Mouse (Mus musculus): Measurements from ENCODE around the gene Pcdh7.

Pcdh7 gene

GRCm38 (mm10) chr5:57931738-57932137 lies 214.0 kb downstream of the Pcdh7 start:
- no peak for DNase-seq

- DNase-seq, result no peak
Observed at GRCm38 (mm10) chr5:57934666-57935065, 216.9 kb downstream of the Pcdh7 start.

GRCm38 (mm10) chr5:57940457-57940856 lies 222.7 kb downstream of the Pcdh7 start:
- DNase-seq, result no peak

- no peak for DNase-seq
Observed at GRCm38 (mm10) chr5:57943176-57943575, 225.4 kb downstream of the Pcdh7 start.

GRCm38 (mm10) chr5:57943611-57944010 lies 225.8 kb downstream of the Pcdh7 start:
- no peak for DNase-seq

- DNase-seq, result no peak
Observed at GRCm38 (mm10) chr5:57945419-57945818, 227.7 kb downstream of the Pcdh7 start.

GRCm38 (mm10) chr5:57959317-57959716 lies 241.6 kb downstream of the Pcdh7 start:
- no peak for DNase-seq

- no peak for DNase-seq
Observed at GRCm38 (mm10) chr5:57963792-57964191, 246.0 kb downstream of the Pcdh7 start.

GRCm38 (mm10) chr5:57964201-57964600 lies 246.4 kb downstream of the Pcdh7 start:
- no peak for DNase-seq

GRCm38 (mm10) chr5:57993584-57993983 lies 275.8 kb downstream of the Pcdh7 start:
- DNase-seq, result no peak

- DNase-seq, result no peak
Observed at GRCm38 (mm10) chr5:58021331-58021730, 303.6 kb downstream of the Pcdh7 start.

GRCm38 (mm10) chr5:58025123-58025522 lies 307.4 kb downstream of the Pcdh7 start:
- DNase-seq, result no peak

GRCm38 (mm10) chr5:58025759-58026158 lies 308.0 kb downstream of the Pcdh7 start:
- no peak for DNase-seq

GRCm38 (mm10) chr5:58039875-58040274 lies 322.1 kb downstream of the Pcdh7 start:
- no peak for DNase-seq

GRCm38 (mm10) chr5:58044216-58044615 lies 326.4 kb downstream of the Pcdh7 start:
- no peak for DNase-seq

GRCm38 (mm10) chr5:58081054-58081453 lies 363.3 kb downstream of the Pcdh7 start:
- DNase-seq, result no peak

- DNase-seq, result no peak
Observed at GRCm38 (mm10) chr5:58082230-58082629, 364.5 kb downstream of the Pcdh7 start.

GRCm38 (mm10) chr5:58083056-58083455 lies 365.3 kb downstream of the Pcdh7 start:
- DNase-seq, result no peak

GRCm38 (mm10) chr5:58083972-58084371 lies 366.2 kb downstream of the Pcdh7 start:
- DNase-seq, result no peak

GRCm38 (mm10) chr5:58108665-58109364 lies 391.0 kb downstream of the Pcdh7 start:
- DNase-seq, result no peak

- no peak for DNase-seq
Observed at GRCm38 (mm10) chr5:58116096-58116495, 398.3 kb downstream of the Pcdh7 start.

GRCm38 (mm10) chr5:58117896-58118295 lies 400.1 kb downstream of the Pcdh7 start:
- DNase-seq, result no peak

- DNase-seq, result no peak
Observed at GRCm38 (mm10) chr5:58118930-58119611, 401.3 kb downstream of the Pcdh7 start.

GRCm38 (mm10) chr5:58143897-58144296 lies 426.1 kb downstream of the Pcdh7 start:
- no peak for DNase-seq

- no peak for DNase-seq
Observed at GRCm38 (mm10) chr5:58153966-58154365, 436.2 kb downstream of the Pcdh7 start.

Measured in B cell, adult 2 months (primary cell).